Mouse (Mus musculus) induced T-regulatory cell, adult 2 months (primary cell): ENCODE measurements around the gene Nrap.
A peak's percentile ranks its signal among the peaks of the same experiment; 100 is the strongest.

Source experiments
- DNase-seq: peaks from one replicate; pipeline ENCODE4 v3.0.0-alpha.2; 2012; ENCODE audit warnings: low read depth

Gene Nrap

DNA sequence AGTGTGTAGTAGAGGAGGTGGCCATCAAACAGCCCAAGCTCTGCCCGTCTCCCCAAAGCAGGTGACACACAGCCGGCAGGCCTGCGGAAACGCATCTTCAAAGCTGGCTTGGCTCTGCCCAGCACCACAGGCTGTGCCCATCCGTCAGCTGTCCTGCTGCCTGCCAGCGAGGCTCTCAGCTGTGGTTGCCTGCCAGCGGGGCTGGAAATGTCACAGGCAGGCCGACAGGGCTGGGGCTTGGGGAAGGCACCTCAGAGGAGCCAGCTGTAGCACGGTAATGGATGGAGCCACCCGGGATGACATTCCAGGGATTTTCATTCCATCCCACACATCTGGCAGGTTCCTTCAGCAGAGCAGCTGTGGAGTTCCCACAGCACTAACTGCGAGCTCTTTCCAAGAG lies 89.0 kb downstream of the Nrap start:
- DNase-seq = no peak

GRCm38 (mm10) chr19:56297264-56297663 lies 92.6 kb downstream of the Nrap start:
- DNase-seq = no peak

GRCm38 (mm10) chr19:56296668-56297067 lies 93.2 kb downstream of the Nrap start:
- peak; percentile 52 for DNase-seq

DNA sequence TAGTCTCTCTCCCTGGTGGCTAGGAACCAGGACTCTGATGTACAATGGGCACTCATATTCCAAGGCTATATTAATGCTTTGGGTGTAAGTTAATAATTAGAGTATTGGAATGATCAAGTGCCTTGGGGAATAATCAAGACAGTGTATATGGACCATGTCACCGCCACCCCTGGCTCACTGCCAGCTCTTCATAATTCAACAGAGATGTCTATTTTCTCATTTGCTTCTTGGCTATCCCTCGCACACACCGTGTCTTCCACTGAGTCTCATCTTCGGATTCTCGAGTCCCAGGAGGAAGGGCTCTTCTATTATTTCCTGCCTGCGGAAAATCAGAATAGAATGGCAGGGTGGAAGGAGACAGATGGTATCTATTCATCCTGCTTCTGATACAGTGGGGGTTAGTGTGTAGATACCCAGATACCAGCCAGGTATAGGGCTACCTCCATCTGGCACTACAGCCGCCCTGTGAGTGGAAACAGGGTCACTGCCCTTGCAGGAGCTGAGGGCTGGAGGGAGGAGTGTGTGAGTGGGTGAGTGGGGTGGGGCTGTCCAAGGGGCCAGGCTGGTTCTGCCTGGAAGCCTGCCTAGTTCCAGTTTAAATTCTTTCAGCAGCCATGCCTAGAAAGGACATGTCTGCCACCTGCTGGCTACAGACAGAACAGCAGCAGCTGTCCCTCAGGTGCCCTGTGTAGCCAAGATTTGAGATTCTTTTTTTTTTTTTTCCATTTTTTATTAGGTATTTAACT lies 95.0 kb downstream of the Nrap start:
- peak; percentile 63 for DNase-seq

DNA sequence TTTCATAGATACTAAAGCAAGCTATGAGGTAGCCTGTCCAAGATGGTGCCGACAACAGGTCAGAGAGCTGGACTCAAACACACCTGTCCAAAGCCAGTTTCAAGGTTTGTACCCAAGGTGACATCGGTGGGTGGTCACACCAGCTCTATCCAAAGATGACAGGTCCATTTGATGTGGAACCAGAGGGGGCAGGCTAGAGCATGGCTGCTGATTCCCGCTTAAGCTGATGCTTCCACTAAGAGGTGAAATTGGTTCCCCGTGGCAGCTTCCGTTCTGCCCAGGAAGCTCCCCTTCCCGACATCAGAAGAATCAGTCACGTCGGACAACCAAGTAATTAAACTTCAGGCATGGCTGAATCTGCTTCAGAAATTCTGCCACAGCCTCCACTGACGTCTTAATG lies 97.5 kb downstream of the Nrap start:
- no peak for DNase-seq

- no peak for DNase-seq
Observed at GRCm38 (mm10) chr19:56291898-56292297, 97.9 kb downstream of the Nrap start.

- no peak for DNase-seq
Observed at GRCm38 (mm10) chr19:56289642-56290041, 100.2 kb downstream of the Nrap start.

- no peak for DNase-seq
Observed at GRCm38 (mm10) chr19:56288436-56288835, 101.4 kb downstream of the Nrap start.

DNA sequence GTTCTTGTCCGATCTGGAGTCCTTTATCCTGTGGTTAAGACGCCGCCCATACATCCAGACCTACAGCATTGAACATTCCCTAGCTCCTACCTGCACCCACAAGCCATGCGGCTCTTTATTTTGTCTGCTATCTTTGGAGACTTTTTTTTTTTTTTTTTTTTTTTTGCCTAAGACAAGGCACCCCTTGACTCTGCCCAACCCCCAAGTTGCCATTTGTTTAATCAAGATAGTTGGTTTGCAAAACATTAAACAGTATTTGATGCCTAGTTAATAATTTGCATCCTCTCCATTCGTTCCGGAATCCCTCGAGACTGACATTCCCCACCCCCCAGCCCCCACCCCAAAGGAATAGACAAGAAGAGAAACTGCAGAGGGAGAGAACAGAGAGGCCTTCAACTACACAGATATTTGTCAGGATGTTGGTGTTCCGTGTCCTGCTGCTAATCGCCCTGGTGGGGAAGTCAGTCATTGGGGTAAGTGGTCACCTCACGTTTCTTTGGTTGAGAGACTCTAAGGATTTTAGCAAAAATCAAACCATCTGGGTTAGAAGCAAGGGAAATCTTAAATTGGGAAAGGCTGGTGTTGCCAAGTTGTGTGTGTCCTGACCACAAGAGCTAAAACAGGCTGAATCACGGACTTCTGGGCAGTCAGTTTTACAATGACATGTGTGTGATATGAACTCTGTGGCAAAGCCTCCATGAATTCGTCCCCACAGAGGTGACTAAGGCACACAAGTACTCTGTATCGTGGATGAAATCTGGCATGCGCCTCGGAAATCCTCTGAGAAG lies 102.1 kb downstream of the Nrap start:
- DNase-seq = no peak

DNA sequence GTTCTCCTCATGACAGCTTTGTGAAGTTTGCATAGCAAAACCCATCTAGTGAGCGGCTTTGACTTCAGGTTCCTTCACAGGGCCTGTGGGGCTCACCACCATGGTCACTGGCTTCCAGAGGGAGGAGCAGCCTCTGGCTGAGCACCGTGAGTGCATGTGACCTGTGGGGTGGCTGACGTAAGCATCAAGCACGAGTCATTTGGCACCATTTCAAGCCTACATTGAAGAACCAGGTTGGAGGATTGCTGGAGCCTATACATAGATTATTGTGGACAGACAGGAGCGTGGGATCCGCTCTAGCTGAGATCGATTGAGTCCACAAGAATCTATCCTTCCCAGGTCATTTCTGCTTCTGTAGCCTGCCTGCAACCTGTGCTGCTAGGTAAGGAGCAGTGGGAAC lies 103.0 kb downstream of the Nrap start, which contains the start of gene Habp2:
TSS of gene Habp2 (plus strand) at position 272 of the 400 bp plus-strand sequence.
- DNase-seq = no peak

DNA sequence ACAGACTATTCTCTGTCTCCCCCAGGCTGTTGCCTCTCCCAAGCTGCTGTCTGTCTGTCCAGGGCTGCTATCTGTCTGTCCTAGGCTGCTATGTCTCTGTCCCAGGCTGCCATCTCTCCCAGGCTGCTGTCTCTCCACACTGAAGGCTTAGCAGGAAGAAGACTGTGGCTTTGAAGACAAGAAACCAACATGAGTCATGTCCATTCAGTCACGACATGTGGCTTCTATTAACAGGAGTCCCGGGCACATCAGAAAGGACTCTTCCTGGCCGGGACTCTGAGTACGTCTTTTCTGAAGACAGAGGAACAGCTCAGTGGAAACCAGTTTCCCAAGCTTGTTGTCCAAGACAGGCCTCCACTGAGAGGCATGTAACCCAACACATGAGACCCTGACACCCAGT lies 104.6 kb downstream of the Nrap start:
- DNase-seq = no peak

DNA sequence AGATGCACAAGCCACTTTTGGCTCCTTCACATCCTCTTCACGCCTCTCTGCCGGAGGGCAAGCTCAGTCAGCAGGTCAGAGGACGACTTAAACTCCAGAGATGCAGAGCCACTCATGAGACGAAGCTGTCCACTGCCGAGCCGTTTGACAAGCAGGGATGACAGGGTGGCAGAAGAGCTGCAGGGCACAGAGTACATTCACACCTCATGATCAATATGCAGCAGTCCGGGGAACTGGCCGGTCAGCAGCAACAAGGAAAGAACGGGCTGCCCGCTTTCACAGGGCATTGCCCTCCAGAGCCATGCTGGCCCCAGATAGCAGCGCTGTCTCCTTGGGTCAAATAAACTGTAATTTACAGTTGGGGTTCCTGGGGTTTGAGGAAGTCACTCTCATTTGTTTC lies 111.5 kb downstream of the Nrap start:
- no peak for DNase-seq

GRCm38 (mm10) chr19:56277951-56278350 lies 111.9 kb downstream of the Nrap start:
- DNase-seq = no peak

- no peak for DNase-seq
Observed at GRCm38 (mm10) chr19:56277140-56277804, 112.6 kb downstream of the Nrap start.

DNA sequence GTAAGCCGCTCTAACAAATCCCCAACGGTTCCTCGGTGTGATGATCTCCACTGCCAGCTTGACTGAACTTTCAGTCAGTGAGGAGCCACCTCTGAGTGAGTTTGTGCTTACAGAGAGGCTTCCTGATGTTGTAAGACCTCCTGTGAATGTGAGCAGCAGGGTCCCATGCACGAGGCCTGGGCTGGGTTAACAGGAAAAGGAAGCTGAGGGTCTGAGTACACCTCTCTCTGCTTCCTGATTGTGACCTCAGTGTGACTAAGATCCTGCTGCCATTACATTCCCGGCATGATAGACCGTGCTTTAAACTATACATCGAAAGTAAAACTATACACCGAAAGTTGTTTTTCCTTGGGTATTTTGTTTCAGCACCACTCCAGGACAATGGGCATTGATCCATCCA lies 117.8 kb downstream of the Nrap start:
- DNase-seq = no peak
